Comparison of ENCODE assay signal across 1 mouse cellular context in genomic region chr8:123257593-123257992, GRCm38 (mm10). TPM values are rescaled to one million over a fixed set of nuclear protein-coding genes. Genes with fewer than 3 reads are reported as not detected.
"Had no signal": no experiment of that assay in that cellular context is flagged by ENCODE, and none has a peak within 500 bp of the region (broad histone marks: within the 10 kb centered on the region; RNA-seq: fewer than 3 reads in every experiment).

No protein-coding gene starts in this region.

RNA-seq across cellular contexts. Expression of gene Spata33, which starts 45.0 kb away (rescaled TPM):
- total RNA-seq: hematopoietic stem cell, adult 5-6 weeks had no signal
